Mouse (Mus musculus): ENCODE results near the gene Egf.

DNA sequence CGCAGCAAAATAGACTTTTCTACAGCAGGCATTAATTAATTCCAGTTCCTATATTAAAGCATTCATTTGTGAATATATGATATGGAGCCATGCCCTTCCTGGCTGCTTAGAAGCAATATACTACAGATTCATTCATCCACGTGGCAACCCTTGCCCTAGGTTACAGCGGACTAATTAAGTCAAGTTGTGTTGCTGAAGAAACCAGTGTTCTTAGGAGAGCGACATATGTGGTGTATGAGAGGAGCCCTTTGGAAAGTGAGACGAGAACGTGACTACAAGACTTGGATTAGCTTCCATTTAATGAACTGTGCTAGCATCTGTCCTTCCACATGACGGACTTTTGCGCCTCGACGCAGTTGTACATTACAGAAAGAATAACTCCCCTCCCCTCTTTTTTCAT is 107.8 kb downstream of the Egf start:
- TF ChIP-seq HCFC1 (IDR thresholded peaks at IDR 0.05; ENCODE audit: borderline replicate concordance, insufficient read depth, low read length) = no peak
- no peak for TF ChIP-seq CHD2 (IDR thresholded peaks at IDR 0.05; ENCODE audit: low read depth, low read length)
- no peak for TF ChIP-seq MAFK (IDR thresholded peaks at IDR 0.05; ENCODE audit: insufficient read depth, low read depth, low read length)
- no peak for TF ChIP-seq ZNF384 (IDR thresholded peaks at IDR 0.05; ENCODE audit: low read depth, low read length)
- TF ChIP-seq ZC3H11A (IDR thresholded peaks at IDR 0.05; ENCODE audit: borderline replicate concordance, low read depth, low read length) = no peak

Measured in ES-E14 (cell line).